Mouse (Mus musculus): Measurements from ENCODE around the gene Fancm.

DNA sequence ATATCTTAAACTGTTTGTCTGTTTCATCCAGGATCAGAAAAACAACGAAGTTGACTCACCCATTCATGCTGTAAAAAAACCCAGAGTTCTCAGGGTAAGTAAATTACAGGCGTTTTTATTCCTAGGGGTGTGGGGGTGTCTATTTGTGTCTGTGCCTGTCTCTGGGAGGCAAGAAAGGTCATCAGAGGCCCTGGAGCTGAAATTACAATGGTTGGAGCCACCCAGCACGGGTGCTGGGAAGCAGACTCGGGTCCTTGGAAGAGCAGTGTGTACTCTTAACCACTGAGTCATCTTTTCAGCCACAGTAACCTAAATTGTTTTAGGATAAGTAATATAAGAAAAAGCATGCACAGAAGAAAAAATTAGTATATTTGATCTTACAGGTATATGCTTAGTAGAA lies 38.5 kb downstream of the Fancm start:
- no peak for TF ChIP-seq KAT2A (conservative IDR thresholded peaks at IDR 0.05; ENCODE audit: low read depth, low read length)
- TF ChIP-seq POLR2A (IDR thresholded peaks at IDR 0.05; ENCODE audit: control insufficient read depth in 1 of 2, insufficient read depth in 1 of 2, low read depth in 1 of 2, low read length in 2 of 2, poor library complexity in 1 of 2), result no peak
- TF ChIP-seq CTCF (IDR thresholded peaks at IDR 0.05 in 2 of 3, conservative IDR thresholded peaks at IDR 0.05 in 1 of 3; ENCODE audit: control insufficient read depth in 1 of 3, insufficient read depth in 1 of 3, low read depth in 2 of 3, low read length in 3 of 3, poor library complexity in 1 of 3, severe bottlenecking in 1 of 3), result no peak
- no peak for TF ChIP-seq NELFE (IDR thresholded peaks at IDR 0.05; ENCODE audit: low read depth, low read length)
- no peak for TF ChIP-seq SIN3A (IDR thresholded peaks at IDR 0.05; ENCODE audit: low read length)
- no peak for TF ChIP-seq EP300 (IDR thresholded peaks at IDR 0.05; ENCODE audit: low read depth in 1 of 2, low read length in 2 of 2)
- no peak for TF ChIP-seq E2F4 (IDR thresholded peaks at IDR 0.05; ENCODE audit: borderline replicate concordance, low read depth, low read length)
- no peak for TF ChIP-seq POLR2AphosphoS5 (IDR thresholded peaks at IDR 0.05; ENCODE audit: borderline replicate concordance, low read depth, low read length)
- no peak for TF ChIP-seq ZMIZ1 (IDR thresholded peaks at IDR 0.05; ENCODE audit: low read depth, low read length)
- no peak for TF ChIP-seq ZKSCAN1 (IDR thresholded peaks at IDR 0.05; ENCODE audit: low read depth, low read length)
